Mouse (Mus musculus): Measurements from ENCODE around the gene Tln1. TPM values are rescaled to one million over a fixed set of nuclear protein-coding genes. Genes with fewer than 3 reads are reported as not detected.
A peak's percentile ranks its signal among the peaks of the same experiment; 100 is the strongest.

Tln1 gene
- polyA plus RNA-seq, 1 experiment from 2014 or later: 98.5 TPM

DNA sequence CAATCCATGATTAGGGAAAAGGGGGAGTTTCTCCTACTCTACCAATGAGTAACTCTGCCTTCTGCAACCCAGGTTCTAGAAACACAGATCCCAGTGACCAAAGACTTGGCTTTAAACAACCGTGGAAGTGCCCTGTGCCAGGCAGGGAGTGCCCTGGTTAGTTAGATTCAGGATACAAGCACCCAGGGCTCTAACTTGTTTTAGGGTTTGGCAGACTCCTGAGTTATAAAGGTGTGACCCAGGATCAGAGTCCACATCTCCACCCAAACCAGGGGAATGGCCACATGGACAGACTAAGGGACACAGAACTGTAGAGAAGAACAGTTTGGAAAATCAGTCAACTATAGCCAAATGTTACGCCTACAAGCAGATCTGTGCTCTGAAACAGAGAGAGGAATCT lies 59.5 kb downstream of the Tln1 start:
- no peak overlapping the region for H3K27ac ChIP-seq (ENCODE audit: low read length)
- WGBS: 77% methylated on average over 2 of the region's 2 CpGs

DNA sequence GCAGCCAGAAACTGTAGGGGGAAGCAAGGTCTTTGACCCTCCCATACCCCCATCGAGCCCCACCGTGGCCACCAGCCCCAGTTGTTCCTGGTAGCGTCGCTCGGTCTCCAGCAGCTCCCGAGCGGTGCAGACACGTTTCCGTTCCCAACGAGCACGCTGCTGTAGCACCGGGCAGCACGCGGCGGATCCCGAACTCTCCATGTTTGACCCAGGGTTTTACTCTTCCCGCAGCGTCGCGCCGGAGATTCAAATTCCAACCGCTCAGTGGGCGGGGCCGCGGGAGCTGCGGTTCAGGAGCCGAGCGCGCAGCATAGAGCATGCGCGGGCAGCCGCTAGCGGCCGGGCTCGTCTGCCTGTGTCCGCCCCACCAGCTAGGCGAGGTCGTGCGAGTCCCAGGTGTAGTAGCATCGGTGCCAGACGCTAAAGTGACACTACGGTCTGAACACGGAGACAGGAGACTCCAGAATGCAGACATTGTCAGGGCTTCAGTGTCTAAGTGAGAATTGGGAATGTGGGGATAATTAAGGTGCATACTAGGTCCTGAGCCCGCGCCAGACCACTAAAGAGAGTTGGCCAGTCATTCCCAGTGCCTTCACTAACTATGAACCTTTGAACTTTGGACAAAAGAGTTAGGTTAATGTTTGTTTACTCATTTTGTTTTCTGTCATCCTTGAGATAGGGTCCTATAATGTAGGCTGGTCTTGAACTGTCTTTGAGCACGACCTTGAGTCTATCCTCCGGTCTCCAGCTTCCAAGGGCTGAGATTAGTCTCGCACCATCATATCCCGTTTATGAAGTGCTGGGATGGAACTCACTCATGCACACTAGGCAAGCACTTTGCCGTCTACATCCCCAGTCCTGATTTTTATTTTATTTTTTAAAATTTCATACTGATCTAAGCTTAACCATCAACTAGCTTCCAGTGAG lies 62.8 kb downstream of the Tln1 start, which contains the start of gene Arhgef39:
Gene Arhgef39 (minus strand): TSS at position 289 of the 927 bp plus-strand sequence.
- 8% methylated on average over 50 of the region's 50 CpGs for WGBS
- ATAC-seq (ENCODE audit: insufficient number of reproducible peaks, insufficient read depth, low FRiP score, low read depth): peak; percentile 92
- Histone ChIP-seq H3K36me3 (ENCODE audit: control insufficient read depth, insufficient read depth, low read length) (peaks cover 19% of the 10 kb centered on the region), H3K9me3 (ENCODE audit: control insufficient read depth, low read depth, low read length) (no peaks in the 10 kb centered on the region), H3K27ac (ENCODE audit: low read length) (peak within 1 kb of the TSS; percentile 4; the same call in 1 of the 2 replicates), H3K4me2 (replicated peaks; ENCODE audit: low read depth, low read length) (peak within 1 kb of the TSS; percentile 67), H3K4me3 (ENCODE audit: low read depth, low read length) (peak within 1 kb of the TSS; percentile 49), H3K27me3 (ENCODE audit: control insufficient read depth, insufficient read depth, low read length) (no peaks in the 10 kb centered on the region), H3K9ac (replicated peaks; ENCODE audit: low read depth, low read length) (peak within 1 kb of the TSS; percentile 70), H3K4me1 (ENCODE audit: control insufficient read depth, insufficient read depth, low read length) (peaks cover 26% of the 10 kb centered on the region)

More for the DNA sequence above, 59.5 kb downstream of the Tln1 start:
- Histone ChIP-seq H3K9ac (replicated peaks; ENCODE audit: low read depth, low read length) (no peak overlapping the region), H3K4me1 (ENCODE audit: control insufficient read depth, insufficient read depth, low read length) (peaks cover 13% of the 10 kb centered on the region), H3K4me3 (ENCODE audit: low read depth, low read length) (no peak overlapping the region), H3K9me3 (ENCODE audit: control insufficient read depth, low read depth, low read length) (no peaks in the 10 kb centered on the region), H3K27me3 (ENCODE audit: control insufficient read depth, insufficient read depth, low read length) (no peaks in the 10 kb centered on the region), H3K36me3 (ENCODE audit: control insufficient read depth, insufficient read depth, low read length) (no peaks in the 10 kb centered on the region), H3K4me2 (replicated peaks; ENCODE audit: low read depth, low read length) (no peak overlapping the region)
- no peak for ATAC-seq (ENCODE audit: insufficient number of reproducible peaks, insufficient read depth, low FRiP score, low read depth)

DNA sequence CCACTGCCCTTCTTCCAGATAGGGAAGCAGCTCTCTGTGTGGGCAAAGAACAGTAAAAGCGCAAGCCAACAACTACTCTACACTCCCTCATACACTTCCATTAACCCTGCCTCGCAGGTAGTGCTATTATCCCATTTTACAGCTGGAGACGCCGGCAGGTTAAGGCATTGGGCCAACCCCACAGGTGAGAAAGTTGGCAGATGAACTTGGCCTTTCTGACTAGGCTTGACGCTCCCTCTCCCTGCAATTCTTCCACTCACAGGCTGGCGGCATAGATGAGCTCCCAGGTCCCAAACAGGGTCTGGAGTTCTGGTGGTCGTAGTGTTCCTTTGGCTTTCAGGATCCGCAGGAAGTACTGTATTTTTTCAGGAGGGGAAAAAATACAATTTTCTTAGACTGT lies 63.5 kb downstream of the Tln1 start:
- H3K4me1 ChIP-seq (ENCODE audit: control insufficient read depth, insufficient read depth, low read length): peaks cover 30% of the 10 kb centered on the region
- H3K27me3 ChIP-seq (ENCODE audit: control insufficient read depth, insufficient read depth, low read length): no peaks in the 10 kb centered on the region
- ATAC-seq (ENCODE audit: insufficient number of reproducible peaks, insufficient read depth, low FRiP score, low read depth): no peak; the same call in 1 of the 2 replicates
- peak overlapping the region; percentile 49 for H3K4me3 ChIP-seq (ENCODE audit: low read depth, low read length)
- H3K9me3 ChIP-seq (ENCODE audit: control insufficient read depth, low read depth, low read length): no peaks in the 10 kb centered on the region
- peaks cover 19% of the 10 kb centered on the region for H3K36me3 ChIP-seq (ENCODE audit: control insufficient read depth, insufficient read depth, low read length)
- H3K9ac ChIP-seq (replicated peaks; ENCODE audit: low read depth, low read length): peak overlapping the region; percentile 70
- peak overlapping the region; percentile 67 for H3K4me2 ChIP-seq (replicated peaks; ENCODE audit: low read depth, low read length)
- H3K27ac ChIP-seq (ENCODE audit: low read length): no peak overlapping the region
- 16% methylated on average over 8 of the region's 8 CpGs for WGBS

DNA sequence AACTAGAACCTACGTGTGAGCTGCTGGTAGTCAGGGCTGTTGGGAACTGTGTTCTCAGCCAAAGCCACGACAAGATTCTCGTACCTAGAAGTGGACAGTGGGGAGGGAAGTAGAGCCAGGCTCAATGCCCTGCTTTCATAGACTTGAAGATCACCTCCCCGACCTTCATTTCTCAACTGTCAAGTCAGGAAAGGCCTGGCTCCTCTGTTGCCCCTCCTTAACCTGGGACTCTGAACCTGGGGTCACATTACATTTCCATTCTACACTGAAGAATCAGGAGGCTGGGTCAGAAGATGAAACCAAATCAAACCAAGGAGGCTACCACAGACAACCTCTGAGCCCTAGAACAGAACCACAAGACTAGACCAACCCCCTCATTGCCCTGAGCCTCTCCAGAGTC lies 64.5 kb downstream of the Tln1 start:
- Histone ChIP-seq H3K4me1 (ENCODE audit: control insufficient read depth, insufficient read depth, low read length) (peaks cover 32% of the 10 kb centered on the region), H3K9ac (replicated peaks; ENCODE audit: low read depth, low read length) (0 out of 2 replicates have a peak overlapping the region, but pooled peaks have one; percentile 15), H3K4me3 (ENCODE audit: low read depth, low read length) (peak overlapping the region; percentile 49), H3K27ac (ENCODE audit: low read length) (no peak overlapping the region), H3K27me3 (ENCODE audit: control insufficient read depth, insufficient read depth, low read length) (no peaks in the 10 kb centered on the region), H3K4me2 (replicated peaks; ENCODE audit: low read depth, low read length) (peak overlapping the region; percentile 67), H3K9me3 (ENCODE audit: control insufficient read depth, low read depth, low read length) (no peaks in the 10 kb centered on the region), H3K36me3 (ENCODE audit: control insufficient read depth, insufficient read depth, low read length) (peaks cover 19% of the 10 kb centered on the region)
- 52% methylated on average over 4 of the region's 4 CpGs for WGBS
- ATAC-seq (ENCODE audit: insufficient number of reproducible peaks, insufficient read depth, low FRiP score, low read depth): no peak

GRCm38 (mm10) chr4:43497405-43497804 lies 65.1 kb downstream of the Tln1 start:
- ATAC-seq (ENCODE audit: insufficient number of reproducible peaks, insufficient read depth, low FRiP score, low read depth): no peak
- Histone ChIP-seq H3K4me1 (ENCODE audit: control insufficient read depth, insufficient read depth, low read length) (peaks cover 32% of the 10 kb centered on the region), H3K4me3 (ENCODE audit: low read depth, low read length) (peak overlapping the region; percentile 49; the same call in 1 of the 2 replicates), H3K9ac (replicated peaks; ENCODE audit: low read depth, low read length) (no peak overlapping the region), H3K36me3 (ENCODE audit: control insufficient read depth, insufficient read depth, low read length) (peaks cover 19% of the 10 kb centered on the region), H3K9me3 (ENCODE audit: control insufficient read depth, low read depth, low read length) (no peaks in the 10 kb centered on the region), H3K27ac (ENCODE audit: low read length) (no peak overlapping the region), H3K4me2 (replicated peaks; ENCODE audit: low read depth, low read length) (no peak overlapping the region), H3K27me3 (ENCODE audit: control insufficient read depth, insufficient read depth, low read length) (no peaks in the 10 kb centered on the region)
- 90% methylated on average over 8 of the region's 8 CpGs for WGBS

- Histone ChIP-seq H3K4me2 (replicated peaks; ENCODE audit: low read depth, low read length) (no peak overlapping the region), H3K4me3 (ENCODE audit: low read depth, low read length) (no peak overlapping the region), H3K27me3 (ENCODE audit: control insufficient read depth, insufficient read depth, low read length) (no peaks in the 10 kb centered on the region), H3K36me3 (ENCODE audit: control insufficient read depth, insufficient read depth, low read length) (peaks cover 19% of the 10 kb centered on the region), H3K27ac (ENCODE audit: low read length) (peak overlapping the region; percentile 58; the same call in 1 of the 2 replicates), H3K9ac (replicated peaks; ENCODE audit: low read depth, low read length) (no peak overlapping the region), H3K9me3 (ENCODE audit: control insufficient read depth, low read depth, low read length) (no peaks in the 10 kb centered on the region), H3K4me1 (ENCODE audit: control insufficient read depth, insufficient read depth, low read length) (peaks cover 32% of the 10 kb centered on the region)
- ATAC-seq (ENCODE audit: insufficient number of reproducible peaks, insufficient read depth, low FRiP score, low read depth): no peak
- WGBS: 64% methylated on average over 6 of the region's 6 CpGs
Measured at GRCm38 (mm10) chr4:43496587-43496986, 65.9 kb downstream of the Tln1 start.

DNA sequence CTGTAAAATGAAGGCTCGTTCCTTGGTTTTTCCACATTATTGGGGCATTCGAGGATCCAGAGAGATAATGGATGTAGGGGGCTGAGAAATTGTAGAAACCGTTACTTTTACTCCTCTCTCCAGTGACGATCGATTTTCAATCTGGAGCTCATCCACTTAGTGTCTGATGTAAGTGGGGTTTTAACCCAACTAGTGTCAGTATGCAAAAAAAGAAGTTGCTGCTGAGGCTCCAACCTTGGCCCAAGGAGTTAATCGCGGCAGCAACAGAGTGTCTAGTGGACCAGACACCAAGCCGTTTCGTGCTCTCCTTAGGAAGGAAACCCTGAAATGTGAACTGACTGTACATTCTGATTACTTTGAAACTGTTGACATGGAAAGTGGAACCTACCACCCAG lies 68.6 kb downstream of the Tln1 start:
- H3K4me3 ChIP-seq (ENCODE audit: low read depth, low read length): peak overlapping the region; percentile 79
- WGBS: 1% methylated on average over 9 of the region's 9 CpGs

DNA sequence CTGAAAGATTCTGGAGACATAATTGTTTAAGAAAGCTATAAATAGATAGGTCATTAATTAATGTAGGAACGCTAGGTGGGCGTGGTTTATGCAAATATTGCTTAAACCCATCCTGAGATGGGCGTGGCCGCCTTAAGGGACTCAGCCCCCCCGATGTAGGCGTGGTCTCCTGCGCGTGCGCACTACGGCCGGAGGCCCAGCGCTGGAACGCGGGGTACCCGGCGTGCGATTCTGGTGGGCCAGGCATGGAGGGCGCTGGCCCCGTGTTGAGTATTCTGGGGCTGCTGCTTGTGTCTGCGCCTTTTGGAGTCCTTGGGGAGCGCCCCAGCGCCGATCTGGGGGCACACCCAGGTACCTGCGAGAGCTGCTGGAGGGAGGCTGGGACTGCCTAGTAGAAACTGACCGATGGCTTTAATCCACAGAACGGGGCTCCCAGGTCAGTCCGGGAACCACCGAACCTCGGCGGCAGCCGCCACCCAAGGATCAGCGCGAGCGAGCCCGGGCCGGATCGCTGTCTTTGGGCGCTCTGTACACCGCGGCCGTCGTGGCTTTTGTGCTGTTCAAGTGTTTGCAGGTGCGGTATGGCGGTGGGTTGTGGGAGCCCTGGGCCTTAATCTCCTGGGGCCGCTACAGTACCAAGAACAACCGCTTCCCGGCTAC lies 69.2 kb downstream of the Tln1 start:
- Histone ChIP-seq H3K9ac (replicated peaks; ENCODE audit: low read depth, low read length) (peak overlapping the region; percentile 62), H3K4me3 (ENCODE audit: low read depth, low read length) (peak overlapping the region; percentile 79), H3K9me3 (ENCODE audit: control insufficient read depth, low read depth, low read length) (no peaks in the 10 kb centered on the region), H3K4me1 (ENCODE audit: control insufficient read depth, insufficient read depth, low read length) (peaks cover 25% of the 10 kb centered on the region), H3K27ac (ENCODE audit: low read length) (peak overlapping the region; percentile 81), H3K36me3 (ENCODE audit: control insufficient read depth, insufficient read depth, low read length) (peaks cover 19% of the 10 kb centered on the region), H3K4me2 (replicated peaks; ENCODE audit: low read depth, low read length) (peak overlapping the region; percentile 72), H3K27me3 (ENCODE audit: control insufficient read depth, insufficient read depth, low read length) (no peaks in the 10 kb centered on the region)
- ATAC-seq (ENCODE audit: insufficient number of reproducible peaks, insufficient read depth, low FRiP score, low read depth): peak; percentile 89
- WGBS: under 1% methylated on average over 47 of the region's 47 CpGs

More for the DNA sequence above, 68.6 kb downstream of the Tln1 start:
- Histone ChIP-seq H3K9ac (replicated peaks; ENCODE audit: low read depth, low read length) (peak overlapping the region; percentile 62), H3K27me3 (ENCODE audit: control insufficient read depth, insufficient read depth, low read length) (no peaks in the 10 kb centered on the region), H3K36me3 (ENCODE audit: control insufficient read depth, insufficient read depth, low read length) (peaks cover 19% of the 10 kb centered on the region), H3K27ac (ENCODE audit: low read length) (peak overlapping the region; percentile 81), H3K4me2 (replicated peaks; ENCODE audit: low read depth, low read length) (peak overlapping the region; percentile 72), H3K4me1 (ENCODE audit: control insufficient read depth, insufficient read depth, low read length) (peaks cover 30% of the 10 kb centered on the region), H3K9me3 (ENCODE audit: control insufficient read depth, low read depth, low read length) (no peaks in the 10 kb centered on the region)
- ATAC-seq (ENCODE audit: insufficient number of reproducible peaks, insufficient read depth, low FRiP score, low read depth): no peak
